Mouse (Mus musculus): ENCODE results near the gene Grin3b. TPM values are rescaled to one million over a fixed set of nuclear protein-coding genes. Genes with fewer than 3 reads are reported as not detected.

Grin3b gene
- total RNA-seq (2023): under 1 TPM in 1 of 2 experiments, not detected in 1; 0.26 TPM

GRCm38 (mm10) chr10:79970415-79971182 is at the start of gene Grin3b:
TSS of gene Grin3b (plus strand) at chr10:79970715.

GRCm38 (mm10) chr10:79920958-79921535 is 49.5 kb upstream of the Grin3b start, which contains the start of gene R3hdm4:
TSS of gene R3hdm4 (minus strand) at chr10:79921208.

GRCm38 (mm10) chr10:79926491-79927323 is 43.8 kb upstream of the Grin3b start, which contains the start of gene Arid3a:
TSS of gene Arid3a (plus strand) at chr10:79927043.

GRCm38 (mm10) chr10:79959847-79960601 is 10.5 kb upstream of the Grin3b start, which contains the start of gene Wdr18:
TSS of gene Wdr18 (plus strand) at chr10:79960152.

GRCm38 (mm10) chr10:79984195-79984816 is 13.8 kb downstream of the Grin3b start, which contains the start of gene Tmem259:
TSS of gene Tmem259 (minus strand) at chr10:79984330.

GRCm38 (mm10) chr10:79988506-79989271 is 18.2 kb downstream of the Grin3b start, which contains the start of gene Cnn2:
TSS of gene Cnn2 (plus strand) at chr10:79988584.

GRCm38 (mm10) chr10:79996272-79997033 is 25.9 kb downstream of the Grin3b start, which contains the start of gene Abca7:
TSS of gene Abca7 (plus strand) at chr10:79996494.

GRCm38 (mm10) chr10:80016511-80016910 is 46.0 kb downstream of the Grin3b start, which contains the start of gene Arhgap45:
TSS of gene Arhgap45 (plus strand) at chr10:80016653.

Other genes starting within 250 kb of the Grin3b start
- gene Polrmt, start 224.1 kb upstream of the Grin3b start, total RNA-seq (2023): 10 to 100 TPM; 13.7 to 15.0 TPM
- gene Fgf22, start 215.6 kb upstream of the Grin3b start, total RNA-seq (2023): not detected
- gene Rnf126, start 203.8 kb upstream of the Grin3b start, total RNA-seq (2023): 10 to 100 TPM; 25.1 to 26.7 TPM
- 1 to 10 TPM; 4.5 to 5.9 TPM for gene Fstl3, start 193.4 kb upstream of the Grin3b start, total RNA-seq (2023)
- 10 to 100 TPM; 13.6 to 18.0 TPM for gene Prss57, start 179.8 kb upstream of the Grin3b start, total RNA-seq (2023)
- 100 to 1,000 TPM; 124 to 129 TPM for gene Palm, start 177.1 kb upstream of the Grin3b start, total RNA-seq (2023)
- gene Misp, start 149.7 kb upstream of the Grin3b start, total RNA-seq (2023): under 1 TPM; 0.46 to 0.51 TPM
- 100 to 1,000 TPM; 267 to 286 TPM for gene Ptbp1, start 116.3 kb upstream of the Grin3b start, total RNA-seq (2023)
- gene Prtn3, start 96.2 kb upstream of the Grin3b start, total RNA-seq (2023): 100 to 1,000 TPM; 466 to 531 TPM
- gene Plppr3, start 96.1 kb upstream of the Grin3b start, total RNA-seq (2023): 10 to 100 TPM; 20.7 to 23.9 TPM
- gene Elane, start 84.5 kb upstream of the Grin3b start, total RNA-seq (2023): 100 to 1,000 TPM; 527 to 568 TPM
- gene Cfd, start 79.9 kb upstream of the Grin3b start, total RNA-seq (2023): not detected
- 10 to 100 TPM; 32.8 to 40.7 TPM for gene Med16, start 61.8 kb upstream of the Grin3b start, total RNA-seq (2023)
- gene Gm26602, start 59.9 kb upstream of the Grin3b start, total RNA-seq (2023): not detected
- gene Kiss1r, start 53.7 kb upstream of the Grin3b start, total RNA-seq (2023): 1 to 10 TPM; 5.0 to 5.4 TPM
- 100 to 1,000 TPM; 488 to 566 TPM for gene R3hdm4, start 49.5 kb upstream of the Grin3b start, total RNA-seq (2023)
- gene Arid3a, start 43.7 kb upstream of the Grin3b start, total RNA-seq (2023): 100 to 1,000 TPM; 187 to 197 TPM
- gene Wdr18, start 10.6 kb upstream of the Grin3b start, total RNA-seq (2023): 10 to 100 TPM in 1 of 2 experiments, 1 to 10 TPM in 1; 9.9 to 13.2 TPM
- gene Tmem259, start 13.6 kb downstream of the Grin3b start, total RNA-seq (2023): 10 to 100 TPM; 68.0 to 69.4 TPM
- 100 to 1,000 TPM; 543 to 593 TPM for gene Cnn2, start 17.9 kb downstream of the Grin3b start, total RNA-seq (2023)
- gene Abca7, start 25.8 kb downstream of the Grin3b start, total RNA-seq (2023): 100 to 1,000 TPM; 110 to 111 TPM
- 100 to 1,000 TPM; 428 to 464 TPM for gene Arhgap45, start 45.9 kb downstream of the Grin3b start, total RNA-seq (2023)
- gene Polr2e, start 69.1 kb downstream of the Grin3b start, total RNA-seq (2023): 10 to 100 TPM; 34.8 to 48.1 TPM
- gene Gpx4, start 76.5 kb downstream of the Grin3b start, total RNA-seq (2023): 100 to 1,000 TPM; 269 to 306 TPM
- 100 to 1,000 TPM; 141 to 163 TPM for gene Sbno2, start 134.9 kb downstream of the Grin3b start, total RNA-seq (2023)
- 100 to 1,000 TPM; 183 to 187 TPM for gene Stk11, start 145.1 kb downstream of the Grin3b start, total RNA-seq (2023)
- 100 to 1,000 TPM; 108 to 123 TPM for gene Atp5d, start 167.9 kb downstream of the Grin3b start, total RNA-seq (2023)
- gene Cbarp, start 170.1 kb downstream of the Grin3b start, total RNA-seq (2023): 1 to 10 TPM; 1.2 to 1.4 TPM
- gene Midn, start 177.6 kb downstream of the Grin3b start, total RNA-seq (2023): 100 to 1,000 TPM; 221 to 226 TPM
- 10 to 100 TPM; 41.6 to 50.1 TPM for gene Cirbp, start 195.3 kb downstream of the Grin3b start, total RNA-seq (2023)
- 1 to 10 TPM; 5.1 to 7.1 TPM for gene 1600002K03Rik, start 202.2 kb downstream of the Grin3b start, total RNA-seq (2023)
- gene Efna2, start 208.8 kb downstream of the Grin3b start, total RNA-seq (2023): not detected